ENCODE assay signal across 8 mouse cellular contexts in the genomic region with DNA sequence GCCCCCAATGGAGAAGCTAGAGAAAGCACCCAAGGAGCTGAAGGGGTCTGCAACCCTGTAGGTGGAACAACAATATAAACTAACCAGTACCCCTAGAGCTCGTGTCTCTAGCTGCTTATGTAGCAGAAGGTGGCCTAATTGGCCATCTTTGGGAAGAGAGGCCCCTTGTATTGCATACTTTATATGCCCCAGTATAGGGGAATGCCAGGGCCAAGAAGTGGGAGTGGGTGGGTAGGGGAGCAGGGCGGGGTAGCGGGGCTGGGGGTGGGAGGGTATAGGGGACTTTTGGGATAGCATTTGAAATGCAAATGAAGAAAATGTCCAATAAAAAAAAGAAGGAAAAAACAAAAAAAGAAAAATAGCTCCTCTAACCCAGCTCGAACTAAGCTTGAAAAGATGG. TPM values are rescaled to one million over a fixed set of nuclear protein-coding genes. Genes with fewer than 3 reads are reported as not detected.
A peak's percentile ranks its signal among the peaks of the same experiment; 100 is the strongest.
DNase-seq lines count a peak whose midpoint lies in the region; ATAC-seq and TF ChIP-seq lines count a peak whose summit lies in the region.
"Not testable (repeated sequence)": the region's sequence is repeated elsewhere in the genome, so short reads cannot be mapped to it uniquely, and the experiment has no call there.

No protein-coding gene starts in this region.

- peak overlapping the region; percentile 45 for H3K9ac ChIP-seq in MEL (ENCODE audit: control insufficient read depth, low read depth, low read length, poor library complexity, severe bottlenecking)
- H3K9ac ChIP-seq in forebrain, embryonic 11.5 days (ENCODE audit: low read length); heart, embryonic 11.5 days (ENCODE audit: low read depth, low read length); hindbrain, embryonic 14.5 days; liver, embryonic 12.5 days; neural tube, embryonic 12.5 days: not testable (repeated sequence)
- H3K9ac ChIP-seq in kidney, embryonic 16.5 days (replicated peaks; ENCODE audit: low read length) = peak overlapping the region; percentile 22; the same call in 1 of the 2 replicates

- not testable (repeated sequence) for H3K36me3 ChIP-seq in MEL (ENCODE audit: control insufficient read depth in 1 of 2, insufficient read depth in 2 of 2, low read length in 2 of 2); forebrain, embryonic 11.5 days (ENCODE audit: control insufficient read depth, insufficient read depth, low read length); heart, embryonic 11.5 days (ENCODE audit: control insufficient read depth, insufficient read depth, low read length)
- peaks cover 29% of the 10 kb centered on the region for H3K36me3 ChIP-seq in hindbrain, embryonic 14.5 days (replicated peaks; ENCODE audit: control insufficient read depth, insufficient read depth)
- H3K36me3 ChIP-seq in kidney, embryonic 16.5 days (ENCODE audit: insufficient read depth, low read length) = peaks cover 20% of the 10 kb centered on the region
- peaks cover 15% of the 10 kb centered on the region for H3K36me3 ChIP-seq in liver, embryonic 12.5 days
- H3K36me3 ChIP-seq in megakaryocyte, embryonic 14.5 days (replicated peaks; ENCODE audit: low read length) = peaks cover 29% of the 10 kb centered on the region
- peaks cover 13% of the 10 kb centered on the region; the same call in 1 of the 2 replicates for H3K36me3 ChIP-seq in neural tube, embryonic 12.5 days

- H3K27ac ChIP-seq in MEL (ENCODE audit: control insufficient read depth, low read depth, low read length) = peak overlapping the region; percentile 35; the same call in 1 of the 2 replicates
- peak overlapping the region; percentile 95 for H3K27ac ChIP-seq in forebrain, embryonic 11.5 days (ENCODE audit: low read depth, low read length)
- H3K27ac ChIP-seq in heart, embryonic 11.5 days (ENCODE audit: low read depth, low read length); neural tube, embryonic 12.5 days: not testable (repeated sequence)
- H3K27ac ChIP-seq in hindbrain, embryonic 14.5 days = peak overlapping the region; percentile 96
- H3K27ac ChIP-seq in kidney, embryonic 16.5 days (ENCODE audit: low read length) = peak overlapping the region; percentile 96; the same call in 1 of the 2 replicates
- 0 out of 2 replicates have a peak overlapping the region, but pooled peaks have one; percentile 75 for H3K27ac ChIP-seq in liver, embryonic 12.5 days

- H3K4me2 ChIP-seq in forebrain, embryonic 11.5 days (ENCODE audit: low read depth, low read length, severe bottlenecking) = peak overlapping the region; percentile 8; the same call in 1 of the 2 replicates
- H3K4me2 ChIP-seq in heart, embryonic 11.5 days = peak overlapping the region; percentile 65
- peak overlapping the region; percentile 57 for H3K4me2 ChIP-seq in hindbrain, embryonic 14.5 days (replicated peaks)
- H3K4me2 ChIP-seq in kidney, embryonic 16.5 days (replicated peaks; ENCODE audit: low read depth, low read length) = peak overlapping the region; percentile 50
- peak overlapping the region; percentile 68 for H3K4me2 ChIP-seq in liver, embryonic 12.5 days
- peak overlapping the region; percentile 55 for H3K4me2 ChIP-seq in neural tube, embryonic 12.5 days (replicated peaks)

- H3K79me2 ChIP-seq in MEL (ENCODE audit: control insufficient read depth, insufficient read depth, low read length, poor library complexity) = not testable (repeated sequence)

- H3K27me3 ChIP-seq in MEL (ENCODE audit: control insufficient read depth in 1 of 2, insufficient read depth in 2 of 2, low read length in 2 of 2); megakaryocyte, embryonic 14.5 days (replicated peaks): not testable (repeated sequence)
- H3K27me3 ChIP-seq in forebrain, embryonic 11.5 days (ENCODE audit: control insufficient read depth, insufficient read depth, low read length) = peaks cover 14% of the 10 kb centered on the region
- H3K27me3 ChIP-seq in heart, embryonic 11.5 days (ENCODE audit: control insufficient read depth, insufficient read depth, low read length) = peaks cover 14% of the 10 kb centered on the region
- peaks cover 54% of the 10 kb centered on the region for H3K27me3 ChIP-seq in hindbrain, embryonic 14.5 days (ENCODE audit: control insufficient read depth, insufficient read depth, low read length)
- peaks cover 33% of the 10 kb centered on the region; the same call in 1 of the 2 replicates for H3K27me3 ChIP-seq in kidney, embryonic 16.5 days (ENCODE audit: insufficient read depth, low read length)
- H3K27me3 ChIP-seq in liver, embryonic 12.5 days (replicated peaks) = peaks cover 16% of the 10 kb centered on the region
- H3K27me3 ChIP-seq in neural tube, embryonic 12.5 days (replicated peaks) = peaks cover 22% of the 10 kb centered on the region; the same call in 1 of the 2 replicates

- H3K4me1 ChIP-seq in MEL (ENCODE audit: control insufficient read depth in 1 of 2, insufficient read depth in 2 of 2, low read length in 2 of 2); forebrain, embryonic 11.5 days (replicated peaks; ENCODE audit: control insufficient read depth, insufficient read depth, low read length); heart, embryonic 11.5 days (ENCODE audit: control insufficient read depth, insufficient read depth, low read length); kidney, embryonic 16.5 days (ENCODE audit: insufficient read depth, low read length); neural tube, embryonic 12.5 days: not testable (repeated sequence)
- peaks cover 19% of the 10 kb centered on the region for H3K4me1 ChIP-seq in hindbrain, embryonic 14.5 days (replicated peaks; ENCODE audit: control insufficient read depth, insufficient read depth, low read length)
- H3K4me1 ChIP-seq in liver, embryonic 12.5 days = peaks cover 10% of the 10 kb centered on the region
- H3K4me1 ChIP-seq in megakaryocyte, embryonic 14.5 days = peaks cover 14% of the 10 kb centered on the region

- not testable (repeated sequence) for TF ChIP-seq RAD21 in MEL (IDR thresholded peaks at IDR 0.05; ENCODE audit: low read depth, low read length)

- not testable (repeated sequence) for TF ChIP-seq POLR2A in MEL (IDR thresholded peaks at IDR 0.05; ENCODE audit: control insufficient read depth in 1 of 2, insufficient read depth in 1 of 2, low read depth in 1 of 2, low read length in 2 of 2, poor library complexity in 1 of 2)

- TF ChIP-seq CTCF in MEL (IDR thresholded peaks at IDR 0.05 in 2 of 3, conservative IDR thresholded peaks at IDR 0.05 in 1 of 3; ENCODE audit: control insufficient read depth in 1 of 3, insufficient read depth in 1 of 3, low read depth in 2 of 3, low read length in 3 of 3, poor library complexity in 1 of 3, severe bottlenecking in 1 of 3) = not testable (repeated sequence)

- 0 out of 2 replicates have a peak, but pooled peaks have one; percentile 6 for ATAC-seq in forebrain, embryonic 11.5 days (replicated peaks; ENCODE audit: low FRiP score)
- 0 out of 2 replicates have a peak, but pooled peaks have one; percentile 3 for ATAC-seq in heart, embryonic 11.5 days (replicated peaks; ENCODE audit: insufficient number of reproducible peaks, low FRiP score, low TSS enrichment)
- not testable (repeated sequence) for ATAC-seq in hindbrain, embryonic 14.5 days (ENCODE audit: low FRiP score); kidney, embryonic 16.5 days (ENCODE audit: low FRiP score, low TSS enrichment)
- ATAC-seq in liver, embryonic 12.5 days = 0 out of 2 replicates have a peak, but pooled peaks have one; percentile 1
- ATAC-seq in neural tube, embryonic 12.5 days (ENCODE audit: low FRiP score, low read depth) = peak; percentile 38

- TF ChIP-seq EP300 in MEL (IDR thresholded peaks at IDR 0.05; ENCODE audit: low read depth in 1 of 2, low read length in 2 of 2) = not testable (repeated sequence)

- H3K4me3 ChIP-seq in MEL (ENCODE audit: control insufficient read depth in 1 of 2, insufficient read depth in 1 of 2, low read depth in 2 of 2, low read length in 2 of 2) = peak overlapping the region; percentile 41 to 47; a peak in 3 of 4 replicates
- peak overlapping the region; percentile 14; the same call in 1 of the 2 replicates for H3K4me3 ChIP-seq in forebrain, embryonic 11.5 days (ENCODE audit: low read depth, low read length)
- H3K4me3 ChIP-seq in heart, embryonic 11.5 days (ENCODE audit: low read depth, low read length) = peak overlapping the region; percentile 30
- not testable (repeated sequence) for H3K4me3 ChIP-seq in hindbrain, embryonic 14.5 days (replicated peaks; ENCODE audit: low read length); neural tube, embryonic 12.5 days
- H3K4me3 ChIP-seq in kidney, embryonic 16.5 days (ENCODE audit: low read length) = peak overlapping the region; percentile 30
- H3K4me3 ChIP-seq in liver, embryonic 12.5 days = peak overlapping the region; percentile 56
- H3K4me3 ChIP-seq in megakaryocyte, embryonic 14.5 days (replicated peaks) = peak overlapping the region; percentile 89

- WGBS in forebrain, embryonic 11.5 days = 38% methylated on average over 4 of the region's 4 CpGs
- WGBS in heart, embryonic 11.5 days (ENCODE audit: insufficient replicate concordance) = 49% methylated on average over 4 of the region's 4 CpGs
- 39% methylated on average over 4 of the region's 4 CpGs for WGBS in hindbrain, embryonic 14.5 days
- 52% methylated on average over 4 of the region's 4 CpGs for WGBS in kidney, embryonic 16.5 days
- 52% methylated on average over 4 of the region's 4 CpGs for WGBS in liver, embryonic 12.5 days (ENCODE audit: insufficient replicate concordance)
- WGBS in neural tube, embryonic 12.5 days = 48% methylated on average over 4 of the region's 4 CpGs

- not testable (repeated sequence) for H3K9me3 ChIP-seq in MEL (replicated peaks; ENCODE audit: insufficient read depth, low read length); forebrain, embryonic 11.5 days (ENCODE audit: control insufficient read depth, low read length); heart, embryonic 11.5 days (replicated peaks; ENCODE audit: control insufficient read depth, low read length); hindbrain, embryonic 14.5 days (ENCODE audit: control insufficient read depth, low read length); kidney, embryonic 16.5 days (ENCODE audit: low read length); liver, embryonic 12.5 days (replicated peaks); megakaryocyte, embryonic 14.5 days; neural tube, embryonic 12.5 days

- not testable (repeated sequence) for DNase-seq in MEL (ENCODE audit: low read depth, low spot score); forebrain, embryonic 11.5 days (ENCODE audit: low spot score); hindbrain, embryonic 14.5 days (ENCODE audit: low spot score)

RNA-seq across cellular contexts. Expression of gene Tspyl2, which starts 6.1 kb away (rescaled TPM):
- 14.9 and 19.8 TPM in 2 replicates for total RNA-seq in MEL (2012; rRNA removed)
- 10 to 100 TPM in 1 of 2 experiments, not detected in 1; 38.1 TPM for polyA plus RNA-seq in MEL (2012; ENCODE audit: insufficient read depth in 1 of 2, insufficient read length in 2 of 2, low read depth in 1 of 2, low replicate concordance in 2 of 2, missing spikeins in 1 of 2)
- polyA plus RNA-seq in forebrain, embryonic 11.5 days (2014; fragmentation: Nextera tagmentation; extraction: Ambion mirVana) = 33.7 and 35.6 TPM in 2 replicates
- 15.7 and 19.0 TPM in 2 replicates for polyA plus RNA-seq in heart, embryonic 11.5 days (2014; fragmentation: Nextera tagmentation; extraction: Ambion mirVana)
- polyA plus RNA-seq in hindbrain, embryonic 14.5 days (2014; fragmentation: Nextera tagmentation; extraction: Ambion mirVana) = 39.9 and 40.2 TPM in 2 replicates
- polyA plus RNA-seq in kidney, embryonic 16.5 days (2015; fragmentation: Nextera tagmentation; extraction: Ambion mirVana) = 31.1 and 35.9 TPM in 2 replicates
- 10.7 and 11.6 TPM in 2 replicates for polyA plus RNA-seq in liver, embryonic 12.5 days (2016; fragmentation: Nextera tagmentation; extraction: Ambion mirVana)
- 13.1 and 18.0 TPM in 2 replicates for polyA plus RNA-seq in megakaryocyte, embryonic 14.5 days (2012; ENCODE audit: insufficient read depth, low replicate concordance)
- polyA plus RNA-seq in neural tube, embryonic 12.5 days (2016; fragmentation: Nextera tagmentation; extraction: Ambion mirVana) = 50.2 and 53.7 TPM in 2 replicates

RNA-seq across cellular contexts. Expression of gene Kantr, which starts 8.8 kb away (rescaled TPM):
- total RNA-seq in MEL (2012; rRNA removed) = 1.6 and 2.8 TPM in 2 replicates
- 1 to 10 TPM in 1 of 2 experiments, not detected in 1; 3.9 TPM for polyA plus RNA-seq in MEL (2012; ENCODE audit: insufficient read depth in 1 of 2, insufficient read length in 2 of 2, low read depth in 1 of 2, low replicate concordance in 2 of 2, missing spikeins in 1 of 2)
- polyA plus RNA-seq in forebrain, embryonic 11.5 days (2014; fragmentation: Nextera tagmentation; extraction: Ambion mirVana) = 16.6 and 19.5 TPM in 2 replicates
- polyA plus RNA-seq in heart, embryonic 11.5 days (2014; fragmentation: Nextera tagmentation; extraction: Ambion mirVana) = 9.7 and 13.8 TPM in 2 replicates
- 30.3 and 35.4 TPM in 2 replicates for polyA plus RNA-seq in hindbrain, embryonic 14.5 days (2014; fragmentation: Nextera tagmentation; extraction: Ambion mirVana)
- 14.3 and 17.6 TPM in 2 replicates for polyA plus RNA-seq in kidney, embryonic 16.5 days (2015; fragmentation: Nextera tagmentation; extraction: Ambion mirVana)
- 4.5 and 5.3 TPM in 2 replicates for polyA plus RNA-seq in liver, embryonic 12.5 days (2016; fragmentation: Nextera tagmentation; extraction: Ambion mirVana)
- 0.23 TPM in 1 of 2 replicates, not detected in the other for polyA plus RNA-seq in megakaryocyte, embryonic 14.5 days (2012; ENCODE audit: insufficient read depth, low replicate concordance)
- polyA plus RNA-seq in neural tube, embryonic 12.5 days (2016; fragmentation: Nextera tagmentation; extraction: Ambion mirVana) = 18.6 and 19.0 TPM in 2 replicates

RNA-seq across cellular contexts. Expression of gene Gpr173, which starts 32.4 kb away (rescaled TPM):
- not detected in 2 replicates for total RNA-seq in MEL (2012; rRNA removed)
- not detected for polyA plus RNA-seq in MEL (2012; ENCODE audit: insufficient read depth in 1 of 2, insufficient read length in 2 of 2, low read depth in 1 of 2, low replicate concordance in 2 of 2, missing spikeins in 1 of 2)
- polyA plus RNA-seq in forebrain, embryonic 11.5 days (2014; fragmentation: Nextera tagmentation; extraction: Ambion mirVana) = 7.1 and 8.0 TPM in 2 replicates
- 3.0 and 4.2 TPM in 2 replicates for polyA plus RNA-seq in heart, embryonic 11.5 days (2014; fragmentation: Nextera tagmentation; extraction: Ambion mirVana)
- 6.9 and 7.5 TPM in 2 replicates for polyA plus RNA-seq in hindbrain, embryonic 14.5 days (2014; fragmentation: Nextera tagmentation; extraction: Ambion mirVana)
- polyA plus RNA-seq in kidney, embryonic 16.5 days (2015; fragmentation: Nextera tagmentation; extraction: Ambion mirVana) = 3.8 and 6.0 TPM in 2 replicates
- 0.29 and 0.42 TPM in 2 replicates for polyA plus RNA-seq in liver, embryonic 12.5 days (2016; fragmentation: Nextera tagmentation; extraction: Ambion mirVana)
- polyA plus RNA-seq in megakaryocyte, embryonic 14.5 days (2012; ENCODE audit: insufficient read depth, low replicate concordance) = not detected in 2 replicates
- 8.5 and 8.6 TPM in 2 replicates for polyA plus RNA-seq in neural tube, embryonic 12.5 days (2016; fragmentation: Nextera tagmentation; extraction: Ambion mirVana)

Comparison
In these comparisons a context has a peak if more than half of its experiments do, and no peak if none do; other contexts are left out.
1. H3K4me2 ChIP-seq: peak in every context shown above with its lines; median percentile 68 in liver, embryonic 12.5 days; 65 in heart, embryonic 11.5 days; 57 in hindbrain, embryonic 14.5 days; 55 in neural tube, embryonic 12.5 days; 50 in kidney, embryonic 16.5 days; 8 in forebrain, embryonic 11.5 days.